Mouse (Mus musculus) midbrain, embryonic 12.5 days (tissue): ENCODE measurements around the gene B430306N03Rik. TPM values are rescaled to one million over a fixed set of nuclear protein-coding genes. Genes with fewer than 3 reads are reported as not detected.

Experiments
- ATAC-seq: fragments of 200-750 bp; cut with Nextera tagmentation; 2 replicates; pipeline ENCODE4 v1.8.0; 2017; ENCODE audit warnings: low read depth, moderate TSS enrichment, moderate library complexity; ENCODE audit not compliant: low FRiP score
- H3K27ac ChIP-seq: fragments of 300-500 bp; sonication (generic); replicated peaks from 2 replicates; pipeline ENCODE4 v1.5.1; 2016; ENCODE audit warnings: mild to moderate bottlenecking
- H3K27me3 ChIP-seq: fragments of 300-500 bp; sonication (generic); 2 replicates; pipeline ENCODE4 v1.6.1; 2016; ENCODE audit warnings: mild to moderate bottlenecking
- H3K36me3 ChIP-seq: fragments of 300-500 bp; sonication (generic); 2 replicates; pipeline ENCODE4 v1.6.1; 2016
- H3K4me1 ChIP-seq: fragments of 300-500 bp; sonication (generic); 2 replicates; pipeline ENCODE4 v1.6.1; 2016
- H3K4me2 ChIP-seq: fragments of 300-500 bp; sonication (generic); replicated peaks from 2 replicates; pipeline ENCODE4 v1.6.1; 2016; ENCODE audit warnings: mild to moderate bottlenecking, moderate library complexity
- H3K4me3 ChIP-seq: fragments of 300-500 bp; sonication (generic); 2 replicates; pipeline ENCODE4 v1.5.1; 2016; ENCODE audit warnings: mild to moderate bottlenecking
- H3K9ac ChIP-seq: fragments of 300-500 bp; sonication (generic); replicated peaks from 2 replicates; pipeline ENCODE4 v1.6.1; 2016; ENCODE audit warnings: mild to moderate bottlenecking, moderate library complexity
- H3K9me3 ChIP-seq: fragments of 300-500 bp; sonication (generic); 2 replicates; pipeline ENCODE4 v1.6.1; 2016; ENCODE audit warnings: mild to moderate bottlenecking
- WGBS: fragments of 180-500 bp; shearing (Covaris S2); methylation state at CpG from one replicate; pipeline ENCODE4 v1.1.7; 2016; 5-methylcytosine and 5-hydroxymethylcytosine counted together
- polyA plus RNA-seq: library from polyadenylated mRNA; unstranded; fragments of >200 nt; fragmentation: Nextera tagmentation; extraction: Ambion mirVana; gene quantifications from 2 replicates; pipeline ENCODE4 v1.2.1, GENCODE M21; 2016

Gene B430306N03Rik
- polyA plus RNA-seq, 1 experiment from 2014 or later: 0.17 TPM

DNA sequence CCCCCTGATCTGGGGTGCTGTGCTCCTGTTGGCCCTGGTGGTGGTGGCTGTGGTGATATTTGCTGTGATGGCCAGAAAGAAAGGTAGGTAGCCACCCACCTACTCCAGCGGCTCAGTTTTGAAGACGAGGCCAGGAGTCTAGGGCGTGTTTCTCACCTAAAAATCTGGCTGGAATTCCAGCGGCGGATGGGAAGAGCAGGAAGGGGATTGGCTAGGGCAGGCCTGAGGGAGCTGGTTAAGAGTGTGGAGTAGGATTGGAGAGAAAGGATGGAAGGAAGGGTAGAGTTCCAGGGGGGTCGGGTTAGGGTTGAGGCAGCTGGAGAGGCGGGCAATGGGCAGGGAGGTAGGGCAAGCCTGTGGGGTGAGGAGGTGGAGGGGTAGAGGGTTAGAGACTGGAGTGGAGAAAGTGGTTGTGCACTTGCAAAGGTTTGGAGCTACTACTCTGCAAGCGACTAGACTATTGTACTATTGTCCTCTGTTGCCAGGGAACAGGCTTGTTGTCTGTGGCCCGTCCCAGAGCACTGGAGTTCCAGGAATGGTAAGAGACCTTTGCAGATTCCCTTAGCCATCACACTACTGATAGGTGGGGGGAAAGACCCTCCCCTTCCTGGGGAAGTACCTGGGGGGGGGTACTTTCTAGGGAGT, 49.7 kb downstream of the B430306N03Rik start:
- WGBS: 67% methylated on average over 9 of the region's 9 CpGs
- no peak overlapping the region for H3K27ac ChIP-seq
- ATAC-seq: no peak

DNA sequence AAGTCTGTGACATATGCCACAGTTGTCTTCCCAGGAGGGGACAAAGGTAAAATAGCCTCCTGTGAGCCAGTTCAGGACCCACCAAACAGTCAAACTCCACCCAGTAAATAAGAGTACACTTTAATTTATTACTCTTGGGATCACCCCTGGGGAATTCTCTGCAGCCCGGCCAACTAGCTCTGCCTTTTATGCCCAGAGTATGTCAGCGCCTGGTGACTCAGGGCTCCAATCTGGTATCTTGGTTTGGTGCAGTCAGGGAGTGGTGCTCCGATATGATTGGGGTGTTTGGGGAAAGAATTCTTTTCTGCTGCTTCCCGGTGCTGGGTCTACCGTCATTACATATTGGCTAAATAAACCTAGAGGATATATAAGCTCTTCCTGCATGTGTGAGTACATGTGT, 50.9 kb downstream of the B430306N03Rik start:
- no peaks in the 10 kb centered on the region for H3K36me3 ChIP-seq
- no peaks in the 10 kb centered on the region; the same call in 1 of the 2 replicates for H3K4me1 ChIP-seq
- WGBS: 91% methylated on average over 5 of the region's 5 CpGs
- no peak overlapping the region for H3K4me2 ChIP-seq
- no peak overlapping the region for H3K9ac ChIP-seq
- no peak for ATAC-seq
- no peak overlapping the region for H3K4me3 ChIP-seq
- H3K27ac ChIP-seq: no peak overlapping the region
- no peaks in the 10 kb centered on the region for H3K27me3 ChIP-seq
- H3K9me3 ChIP-seq: no peaks in the 10 kb centered on the region

More for the DNA sequence above, 49.7 kb downstream of the B430306N03Rik start:
- no peaks in the 10 kb centered on the region for H3K36me3 ChIP-seq
- no peaks in the 10 kb centered on the region for H3K9me3 ChIP-seq
- H3K4me3 ChIP-seq: no peak overlapping the region
- H3K4me2 ChIP-seq: no peak overlapping the region
- H3K9ac ChIP-seq: no peak overlapping the region
- no peaks in the 10 kb centered on the region; the same call in 1 of the 2 replicates for H3K4me1 ChIP-seq
- H3K27me3 ChIP-seq: no peaks in the 10 kb centered on the region

DNA sequence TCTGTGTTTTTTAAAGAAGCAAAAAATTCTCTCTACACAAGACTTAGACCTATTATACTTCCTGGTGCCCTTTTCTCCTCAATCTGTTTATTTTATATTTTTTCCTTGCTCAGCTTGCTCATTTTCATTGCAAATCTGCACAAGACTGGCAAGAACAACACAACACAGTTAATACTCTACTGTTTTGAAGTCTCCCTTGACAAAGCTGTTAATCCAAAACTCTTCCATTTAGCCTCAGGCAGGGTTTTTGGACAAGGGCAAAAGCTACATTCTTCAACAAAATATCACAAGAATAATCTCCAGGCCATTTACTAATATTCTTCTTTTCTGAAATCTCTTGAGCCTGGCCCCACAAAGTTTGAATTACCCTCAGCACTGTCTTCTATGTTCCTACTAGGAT, 55.7 kb downstream of the B430306N03Rik start:
- H3K27me3 ChIP-seq: no peaks in the 10 kb centered on the region
- H3K4me1 ChIP-seq: no peaks in the 10 kb centered on the region
- H3K4me3 ChIP-seq: no peak overlapping the region
- H3K9ac ChIP-seq: no peak overlapping the region
- H3K4me2 ChIP-seq: no peak overlapping the region
- no peaks in the 10 kb centered on the region for H3K36me3 ChIP-seq
- ATAC-seq: no peak
- no peak overlapping the region for H3K27ac ChIP-seq
- 0 out of 2 replicates have a peak, but pooled peaks cover 5% of the 10 kb centered on the region for H3K9me3 ChIP-seq

DNA sequence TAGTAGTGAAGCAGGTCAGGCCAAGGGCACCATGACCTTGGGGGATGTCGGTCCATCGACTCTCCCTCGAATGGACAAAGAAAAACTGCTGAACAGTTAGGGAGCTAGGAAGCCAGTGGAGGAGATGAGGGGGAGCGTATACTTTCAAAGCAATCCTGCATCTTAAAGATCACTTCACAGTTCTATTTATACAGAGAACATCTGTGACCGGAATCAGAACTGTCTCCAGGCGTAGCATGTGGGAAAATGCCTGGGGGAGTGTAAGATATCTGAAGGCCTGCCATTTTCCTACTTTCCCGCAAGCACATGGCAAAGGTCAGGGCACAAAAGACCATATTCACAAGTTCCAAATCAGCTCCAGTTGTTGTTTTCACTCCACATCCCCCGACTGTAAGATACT, 57.0 kb downstream of the B430306N03Rik start:
- no peaks in the 10 kb centered on the region for H3K4me1 ChIP-seq
- no peak for ATAC-seq
- no peak overlapping the region for H3K4me2 ChIP-seq
- WGBS: 77% methylated on average over 8 of the region's 8 CpGs
- H3K4me3 ChIP-seq: no peak overlapping the region
- H3K36me3 ChIP-seq: no peaks in the 10 kb centered on the region
- H3K27ac ChIP-seq: no peak overlapping the region
- no peak overlapping the region for H3K9ac ChIP-seq
- no peaks in the 10 kb centered on the region for H3K27me3 ChIP-seq
- H3K9me3 ChIP-seq: 0 out of 2 replicates have a peak, but pooled peaks cover 5% of the 10 kb centered on the region

DNA sequence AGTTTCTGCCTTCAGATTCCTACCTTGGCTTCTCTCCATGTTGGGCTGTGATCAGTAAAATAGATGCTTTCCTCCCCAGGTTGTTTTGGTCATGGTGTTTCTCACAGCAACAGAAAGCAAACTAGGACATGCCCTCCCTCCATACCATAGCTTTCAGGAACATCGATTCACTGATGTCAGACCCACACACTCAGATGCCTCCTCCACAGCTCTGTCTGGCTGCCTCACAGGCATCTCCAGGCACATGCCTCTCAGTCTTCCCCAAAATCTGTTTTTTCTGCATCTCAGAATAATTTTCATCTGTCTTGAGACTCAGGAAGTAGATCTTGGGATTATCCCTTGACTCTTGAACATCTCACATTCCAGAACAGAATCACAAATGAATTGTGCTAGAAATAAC, 60.2 kb downstream of the B430306N03Rik start:
- Histone ChIP-seq H3K9me3 (0 out of 2 replicates have a peak, but pooled peaks cover 5% of the 10 kb centered on the region), H3K27me3 (no peaks in the 10 kb centered on the region), H3K27ac (no peak overlapping the region), H3K4me1 (no peaks in the 10 kb centered on the region), H3K4me2 (no peak overlapping the region), H3K4me3 (no peak overlapping the region), H3K36me3 (no peaks in the 10 kb centered on the region), H3K9ac (no peak overlapping the region)
- WGBS: 90% methylated on average over 1 of the region's 1 CpGs
- no peak for ATAC-seq

Other genes with a start within 250 kb of the B430306N03Rik start
- not detected in 2 replicates for gene 1700067P10Rik, start 226.8 kb upstream of the B430306N03Rik start, polyA plus RNA-seq
- gene 9830107B12Rik, start 169.9 kb upstream of the B430306N03Rik start, polyA plus RNA-seq: 0.09 TPM in 1 of 2 replicates, not detected in the other
- gene A530064D06Rik, start 148.9 kb upstream of the B430306N03Rik start, polyA plus RNA-seq: not detected in 2 replicates
- 0.08 and 0.11 TPM in 2 replicates for gene Trem1, start 83.4 kb upstream of the B430306N03Rik start, polyA plus RNA-seq
- not detected in 2 replicates for gene Trem3, start 68.4 kb upstream of the B430306N03Rik start, polyA plus RNA-seq
- 0.10 TPM in 1 of 2 replicates, not detected in the other for gene Treml4, start 51.8 kb upstream of the B430306N03Rik start, polyA plus RNA-seq
- 0.17 and 0.26 TPM in 2 replicates for gene Treml2, start 16.6 kb upstream of the B430306N03Rik start, polyA plus RNA-seq
- gene Trem2, start 30.3 kb downstream of the B430306N03Rik start, polyA plus RNA-seq: 2.2 and 4.1 TPM in 2 replicates
- gene Treml1, start 43.8 kb downstream of the B430306N03Rik start, polyA plus RNA-seq: 1.6 and 2.1 TPM in 2 replicates
- gene Nfya, start 93.8 kb downstream of the B430306N03Rik start, polyA plus RNA-seq: 15.4 and 17.2 TPM in 2 replicates
- gene Oard1, start 93.9 kb downstream of the B430306N03Rik start, polyA plus RNA-seq: 79.4 and 81.8 TPM in 2 replicates
- 0.59 and 0.85 TPM in 2 replicates for gene Apobec2, start 116.8 kb downstream of the B430306N03Rik start, polyA plus RNA-seq
- gene Tspo2, start 135.4 kb downstream of the B430306N03Rik start, polyA plus RNA-seq: 1.8 TPM in 2 replicates
- gene Unc5cl, start 138.8 kb downstream of the B430306N03Rik start, polyA plus RNA-seq: 0.08 and 0.22 TPM in 2 replicates